Mouse (Mus musculus): ENCODE results near the gene D6Wsu163e. TPM values are rescaled to one million over a fixed set of nuclear protein-coding genes. Genes with fewer than 3 reads are reported as not detected.

Gene D6Wsu163e
- polyA plus RNA-seq, 1 experiment from 2014 or later: 13.7 TPM

- H3K9me3 ChIP-seq (ENCODE audit: low read length): no peaks in the 10 kb centered on the region
- WGBS: 55% methylated on average over 3 of the region's 3 CpGs
- no peak overlapping the region for H3K4me2 ChIP-seq (replicated peaks; ENCODE audit: low read depth, low read length)
- no peaks in the 10 kb centered on the region for H3K27me3 ChIP-seq (replicated peaks; ENCODE audit: insufficient read depth, low read length)
- H3K36me3 ChIP-seq (ENCODE audit: insufficient read depth, low read length): no peaks in the 10 kb centered on the region
- H3K4me1 ChIP-seq (ENCODE audit: insufficient read depth, low read depth, low read length): no peaks in the 10 kb centered on the region
- no peak overlapping the region for H3K27ac ChIP-seq (ENCODE audit: low read length)
- no peak overlapping the region for H3K9ac ChIP-seq (replicated peaks; ENCODE audit: low read depth)
- ATAC-seq: no peak
- DNase-seq (ENCODE audit: low spot score): no peak
- H3K4me3 ChIP-seq (ENCODE audit: low read depth, low read length): no peak overlapping the region
- no peak for TF ChIP-seq EP300 (IDR thresholded peaks at IDR 0.05)
- TF ChIP-seq CTCF (IDR thresholded peaks at IDR 0.05): no peak
Observed at GRCm38 (mm10) chr6:126995494-126995893, 55.7 kb downstream of the D6Wsu163e start.

- WGBS: 57% methylated on average over 5 of the region's 5 CpGs
- Histone ChIP-seq H3K36me3 (ENCODE audit: insufficient read depth, low read length) (no peaks in the 10 kb centered on the region), H3K4me3 (ENCODE audit: low read depth, low read length) (no peak overlapping the region), H3K27me3 (replicated peaks; ENCODE audit: insufficient read depth, low read length) (no peaks in the 10 kb centered on the region), H3K27ac (ENCODE audit: low read length) (no peak overlapping the region), H3K9me3 (ENCODE audit: low read length) (no peaks in the 10 kb centered on the region), H3K4me2 (replicated peaks; ENCODE audit: low read depth, low read length) (no peak overlapping the region), H3K4me1 (ENCODE audit: insufficient read depth, low read depth, low read length) (no peaks in the 10 kb centered on the region), H3K9ac (replicated peaks; ENCODE audit: low read depth) (no peak overlapping the region)
- DNase-seq (ENCODE audit: low spot score) (peak; percentile 48), ATAC-seq (peak; percentile 54)
- no peak for TF ChIP-seq EP300 (IDR thresholded peaks at IDR 0.05)
- TF ChIP-seq CTCF (IDR thresholded peaks at IDR 0.05): no peak
Observed at GRCm38 (mm10) chr6:126996399-126996798, 56.6 kb downstream of the D6Wsu163e start.

DNA sequence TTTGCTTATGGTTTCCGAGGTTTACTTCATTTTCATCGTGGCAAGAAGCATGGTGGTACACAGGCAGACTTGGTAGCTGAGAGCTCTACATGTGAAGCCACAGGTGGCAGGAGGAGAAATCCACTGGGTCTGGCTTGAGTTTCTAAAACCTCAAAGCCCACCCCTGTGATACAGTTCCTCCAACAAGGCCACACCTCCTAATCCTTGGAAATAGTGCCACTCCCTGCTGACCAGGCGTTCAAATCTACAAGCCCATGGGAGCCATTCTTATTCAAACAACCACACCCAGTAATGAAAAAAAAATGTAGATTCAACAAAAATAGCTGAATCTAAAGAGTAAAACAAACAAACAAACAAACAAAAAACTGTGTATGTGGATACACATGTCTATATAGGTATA is 65.9 kb downstream of the D6Wsu163e start:
- Histone ChIP-seq H3K9ac (replicated peaks; ENCODE audit: low read depth) (no peak overlapping the region), H3K4me1 (ENCODE audit: insufficient read depth, low read depth, low read length) (no peaks in the 10 kb centered on the region), H3K9me3 (ENCODE audit: low read length) (no peaks in the 10 kb centered on the region), H3K36me3 (ENCODE audit: insufficient read depth, low read length) (no peaks in the 10 kb centered on the region), H3K27me3 (replicated peaks; ENCODE audit: insufficient read depth, low read length) (no peaks in the 10 kb centered on the region), H3K27ac (ENCODE audit: low read length) (no peak overlapping the region), H3K4me2 (replicated peaks; ENCODE audit: low read depth, low read length) (no peak overlapping the region), H3K4me3 (ENCODE audit: low read depth, low read length) (no peak overlapping the region)
- 86% methylated on average over 3 of the region's 3 CpGs for WGBS
- ATAC-seq: no peak
- DNase-seq (ENCODE audit: low spot score): no peak
- TF ChIP-seq CTCF (IDR thresholded peaks at IDR 0.05): no peak
- TF ChIP-seq EP300 (IDR thresholded peaks at IDR 0.05): no peak

- H3K27me3 ChIP-seq (replicated peaks; ENCODE audit: insufficient read depth, low read length): no peaks in the 10 kb centered on the region
- DNase-seq (ENCODE audit: low spot score): no peak
- no peak overlapping the region for H3K27ac ChIP-seq (ENCODE audit: low read length)
- H3K9me3 ChIP-seq (ENCODE audit: low read length): no peaks in the 10 kb centered on the region
- no peak for TF ChIP-seq CTCF (IDR thresholded peaks at IDR 0.05)
- no peak for TF ChIP-seq EP300 (IDR thresholded peaks at IDR 0.05)
- 59% methylated on average over 3 of the region's 3 CpGs for WGBS
- ATAC-seq: no peak
- H3K4me1 ChIP-seq (ENCODE audit: insufficient read depth, low read depth, low read length): no peaks in the 10 kb centered on the region
- no peaks in the 10 kb centered on the region for H3K36me3 ChIP-seq (ENCODE audit: insufficient read depth, low read length)
- H3K4me2 ChIP-seq (replicated peaks; ENCODE audit: low read depth, low read length): no peak overlapping the region
- no peak overlapping the region for H3K4me3 ChIP-seq (ENCODE audit: low read depth, low read length)
- no peak overlapping the region for H3K9ac ChIP-seq (replicated peaks; ENCODE audit: low read depth)
Observed at GRCm38 (mm10) chr6:127006551-127006950, 66.8 kb downstream of the D6Wsu163e start.

DNA sequence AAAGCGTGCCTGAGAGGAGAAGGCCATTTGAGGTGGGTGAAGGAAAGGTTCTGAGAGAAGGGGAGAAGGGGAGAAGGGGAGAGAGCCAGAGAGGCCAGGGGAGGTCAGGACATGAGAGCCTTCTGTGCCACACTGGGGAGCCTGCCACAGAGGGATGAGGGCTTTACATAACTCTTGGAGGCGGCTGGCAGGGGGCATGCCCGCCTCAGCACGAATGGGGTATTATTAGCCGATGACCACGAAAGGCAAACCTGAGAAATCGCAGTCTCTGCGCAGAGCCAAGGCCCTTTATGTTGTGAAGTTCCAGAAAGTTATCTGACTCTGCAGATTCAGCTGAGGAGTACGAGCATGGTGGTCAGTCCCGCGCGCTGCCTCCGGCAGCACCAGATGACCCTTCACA is 70.3 kb downstream of the D6Wsu163e start:
- H3K9ac ChIP-seq (replicated peaks; ENCODE audit: low read depth): no peak overlapping the region
- no peaks in the 10 kb centered on the region for H3K27me3 ChIP-seq (replicated peaks; ENCODE audit: insufficient read depth, low read length)
- TF ChIP-seq CTCF (IDR thresholded peaks at IDR 0.05) (no peak), EP300 (IDR thresholded peaks at IDR 0.05) (no peak)
- no peaks in the 10 kb centered on the region for H3K4me1 ChIP-seq (ENCODE audit: insufficient read depth, low read depth, low read length)
- no peak overlapping the region for H3K4me2 ChIP-seq (replicated peaks; ENCODE audit: low read depth, low read length)
- no peaks in the 10 kb centered on the region for H3K9me3 ChIP-seq (ENCODE audit: low read length)
- WGBS: 94% methylated on average over 13 of the region's 13 CpGs
- ATAC-seq (no peak), DNase-seq (ENCODE audit: low spot score) (no peak)
- no peak overlapping the region for H3K4me3 ChIP-seq (ENCODE audit: low read depth, low read length)
- no peaks in the 10 kb centered on the region for H3K36me3 ChIP-seq (ENCODE audit: insufficient read depth, low read length)
- H3K27ac ChIP-seq (ENCODE audit: low read length): no peak overlapping the region

DNA sequence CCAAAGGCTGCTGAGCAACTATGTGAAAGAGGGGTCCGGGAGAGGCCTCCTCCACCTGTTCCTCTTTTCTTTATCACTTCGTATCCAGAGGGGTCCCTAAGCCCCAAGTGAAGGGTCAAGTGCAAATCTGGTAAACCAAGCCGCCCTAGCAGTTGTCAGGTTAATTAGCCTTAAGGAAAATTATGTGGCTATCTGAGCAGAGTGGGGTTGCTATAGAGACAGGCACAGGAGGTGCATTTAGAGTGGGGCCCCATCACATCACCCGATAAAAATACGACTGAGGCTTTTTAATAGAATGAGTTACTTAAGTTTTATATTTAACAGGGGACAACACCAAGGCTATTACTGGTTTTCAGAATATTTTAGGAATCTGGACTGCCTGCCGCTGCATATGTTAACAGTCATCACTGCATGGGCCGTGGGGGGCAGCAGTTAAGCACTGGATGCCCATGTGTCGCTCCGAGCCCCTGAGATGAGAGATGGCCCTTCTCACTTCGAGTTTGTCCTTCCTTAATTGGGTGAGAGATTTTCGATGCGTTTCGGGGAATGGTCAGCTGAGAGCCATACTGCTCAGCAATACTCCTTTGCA is 72.3 kb downstream of the D6Wsu163e start:
- 77% methylated on average over 13 of the region's 13 CpGs for WGBS
- TF ChIP-seq EP300 (IDR thresholded peaks at IDR 0.05): no peak
- ATAC-seq: no peak

More for the DNA sequence above, 72.3 kb downstream of the D6Wsu163e start:
- H3K9ac ChIP-seq (replicated peaks; ENCODE audit: low read depth): no peak overlapping the region
- no peaks in the 10 kb centered on the region for H3K4me1 ChIP-seq (ENCODE audit: insufficient read depth, low read depth, low read length)
- H3K36me3 ChIP-seq (ENCODE audit: insufficient read depth, low read length): no peaks in the 10 kb centered on the region
- no peak overlapping the region for H3K27ac ChIP-seq (ENCODE audit: low read length)
- no peak overlapping the region for H3K4me3 ChIP-seq (ENCODE audit: low read depth, low read length)
- no peaks in the 10 kb centered on the region for H3K9me3 ChIP-seq (ENCODE audit: low read length)
- H3K27me3 ChIP-seq (replicated peaks; ENCODE audit: insufficient read depth, low read length): no peaks in the 10 kb centered on the region
- DNase-seq (ENCODE audit: low spot score): no peak
- no peak overlapping the region for H3K4me2 ChIP-seq (replicated peaks; ENCODE audit: low read depth, low read length)
